Mouse (Mus musculus) midbrain, embryonic 13.5 days (tissue): Measurements from ENCODE around the gene Itpkb. TPM values are rescaled to one million over a fixed set of nuclear protein-coding genes. Genes with fewer than 3 reads are reported as not detected.
A peak's percentile ranks its signal among the peaks of the same experiment; 100 is the strongest.

Source experiments
- ATAC-seq: fragments of 200-750 bp; cut with Nextera tagmentation; 2 replicates; pipeline ENCODE4 v1.8.0; 2017; ENCODE audit warnings: mild to moderate bottlenecking, moderate TSS enrichment, moderate library complexity
- H3K27ac ChIP-seq: fragments of 300-500 bp; sonication (generic); 2 replicates; pipeline ENCODE4 v1.5.1; 2015; ENCODE audit warnings: inconsistent platforms, mild to moderate bottlenecking, moderate library complexity
- H3K27me3 ChIP-seq: fragments of 300-500 bp; sonication (generic); 2 replicates; pipeline ENCODE4 v1.6.1; 2015; ENCODE audit warnings: mild to moderate bottlenecking, inconsistent platforms
- H3K36me3 ChIP-seq: fragments of 300-500 bp; sonication (generic); 2 replicates; pipeline ENCODE4 v1.6.1; 2015; ENCODE audit warnings: mild to moderate bottlenecking, inconsistent platforms
- H3K4me1 ChIP-seq: fragments of 300-500 bp; sonication (generic); replicated peaks from 2 replicates; pipeline ENCODE4 v1.6.1; 2015; ENCODE audit warnings: inconsistent platforms
- H3K4me2 ChIP-seq: fragments of 300-500 bp; sonication (generic); replicated peaks from 2 replicates; pipeline ENCODE4 v1.6.1; 2015; ENCODE audit warnings: moderate library complexity, mild to moderate bottlenecking, inconsistent platforms
- H3K4me3 ChIP-seq: fragments of 300-500 bp; sonication (generic); replicated peaks from 2 replicates; pipeline ENCODE4 v1.5.1; 2015; ENCODE audit warnings: mild to moderate bottlenecking, inconsistent platforms
- H3K9ac ChIP-seq: fragments of 300-500 bp; sonication (generic); replicated peaks from 2 replicates; pipeline ENCODE4 v1.6.1; 2015; ENCODE audit warnings: mild to moderate bottlenecking, inconsistent platforms
- H3K9me3 ChIP-seq: fragments of 300-500 bp; sonication (generic); 2 replicates; pipeline ENCODE4 v1.6.1; 2016; ENCODE audit warnings: mild to moderate bottlenecking, inconsistent platforms
- WGBS: fragments of 180-500 bp; shearing (Covaris S2); methylation state at CpG from one replicate; pipeline ENCODE4 v1.1.7; 2015; 5-methylcytosine and 5-hydroxymethylcytosine counted together
- polyA plus RNA-seq: library from polyadenylated mRNA; unstranded; fragments of >200 nt; fragmentation: Nextera tagmentation; extraction: Ambion mirVana; gene quantifications from 2 replicates; pipeline ENCODE4 v1.2.1, GENCODE M21; 2015

Itpkb gene
- polyA plus RNA-seq, 1 experiment from 2014 or later: 2.5 TPM

GRCm38 (mm10) chr1:180407171-180407671 is 76.9 kb downstream of the Itpkb start:
- no peaks in the 10 kb centered on the region for H3K9me3 ChIP-seq
- H3K4me2 ChIP-seq: peak overlapping the region; percentile 43
- no peak overlapping the region for H3K4me3 ChIP-seq
- peaks cover 4% of the 10 kb centered on the region; the same call in 1 of the 2 replicates for H3K4me1 ChIP-seq
- H3K27me3 ChIP-seq: no peaks in the 10 kb centered on the region
- no peak overlapping the region; the same call in 1 of the 2 replicates for H3K9ac ChIP-seq
- ATAC-seq: peak; percentile 77
- WGBS: 11% methylated on average over 16 of the region's 16 CpGs
- H3K27ac ChIP-seq: no peak overlapping the region; the same call in 1 of the 2 replicates
- H3K36me3 ChIP-seq: no peaks in the 10 kb centered on the region

- Histone ChIP-seq H3K9me3 (no peaks in the 10 kb centered on the region), H3K36me3 (no peaks in the 10 kb centered on the region), H3K27ac (no peak overlapping the region), H3K4me1 (peaks cover 4% of the 10 kb centered on the region; the same call in 1 of the 2 replicates), H3K4me2 (no peak overlapping the region), H3K4me3 (no peak overlapping the region), H3K9ac (no peak overlapping the region), H3K27me3 (no peaks in the 10 kb centered on the region)
- no peak for ATAC-seq
- WGBS: 80% methylated on average over 18 of the region's 18 CpGs
Observed at GRCm38 (mm10) chr1:180407727-180408719, 77.7 kb downstream of the Itpkb start.

- no peak overlapping the region for H3K4me3 ChIP-seq
- H3K36me3 ChIP-seq: no peaks in the 10 kb centered on the region
- no peak for ATAC-seq
- no peak overlapping the region for H3K27ac ChIP-seq
- no peaks in the 10 kb centered on the region for H3K27me3 ChIP-seq
- H3K4me2 ChIP-seq: no peak overlapping the region
- 68% methylated on average over 9 of the region's 9 CpGs for WGBS
- H3K4me1 ChIP-seq: peaks cover 4% of the 10 kb centered on the region; the same call in 1 of the 2 replicates
- no peaks in the 10 kb centered on the region for H3K9me3 ChIP-seq
- no peak overlapping the region for H3K9ac ChIP-seq
Observed at GRCm38 (mm10) chr1:180408832-180409231, 78.5 kb downstream of the Itpkb start.

- WGBS: 81% methylated on average over 5 of the region's 5 CpGs
Observed at GRCm38 (mm10) chr1:180409771-180410170, 79.5 kb downstream of the Itpkb start.

GRCm38 (mm10) chr1:180410306-180410705 is 80.0 kb downstream of the Itpkb start:
- Histone ChIP-seq H3K9me3 (no peaks in the 10 kb centered on the region), H3K9ac (no peak overlapping the region), H3K36me3 (no peaks in the 10 kb centered on the region), H3K27ac (no peak overlapping the region), H3K4me1 (0 out of 2 replicates have a peak, but pooled peaks cover 4% of the 10 kb centered on the region), H3K27me3 (no peaks in the 10 kb centered on the region), H3K4me2 (no peak overlapping the region), H3K4me3 (no peak overlapping the region)
- no peak for ATAC-seq
- WGBS: 74% methylated on average over 7 of the region's 7 CpGs

More at GRCm38 (mm10) chr1:180409771-180410170, 79.5 kb downstream of the Itpkb start:
- H3K27ac ChIP-seq: no peak overlapping the region
- H3K4me3 ChIP-seq: no peak overlapping the region
- no peak overlapping the region for H3K4me2 ChIP-seq
- H3K9ac ChIP-seq: no peak overlapping the region
- H3K27me3 ChIP-seq: no peaks in the 10 kb centered on the region
- ATAC-seq: no peak
- H3K9me3 ChIP-seq: no peaks in the 10 kb centered on the region
- H3K4me1 ChIP-seq: 0 out of 2 replicates have a peak, but pooled peaks cover 4% of the 10 kb centered on the region
- H3K36me3 ChIP-seq: no peaks in the 10 kb centered on the region

GRCm38 (mm10) chr1:180415064-180415463 is 84.8 kb downstream of the Itpkb start:
- no peaks in the 10 kb centered on the region for H3K9me3 ChIP-seq
- 64% methylated on average over 4 of the region's 4 CpGs for WGBS
- no peak overlapping the region for H3K27ac ChIP-seq
- H3K9ac ChIP-seq: no peak overlapping the region
- ATAC-seq: no peak
- H3K4me3 ChIP-seq: no peak overlapping the region
- no peaks in the 10 kb centered on the region for H3K36me3 ChIP-seq
- H3K4me1 ChIP-seq: peaks cover 1% of the 10 kb centered on the region; the same call in 1 of the 2 replicates
- H3K4me2 ChIP-seq: no peak overlapping the region
- H3K27me3 ChIP-seq: no peaks in the 10 kb centered on the region

GRCm38 (mm10) chr1:180415836-180416235 is 85.6 kb downstream of the Itpkb start:
- ATAC-seq: no peak
- Histone ChIP-seq H3K9ac (no peak overlapping the region), H3K4me2 (no peak overlapping the region), H3K9me3 (no peaks in the 10 kb centered on the region), H3K27ac (no peak overlapping the region), H3K4me3 (no peak overlapping the region), H3K4me1 (peaks cover 9% of the 10 kb centered on the region), H3K27me3 (no peaks in the 10 kb centered on the region), H3K36me3 (no peaks in the 10 kb centered on the region)
- WGBS: 90% methylated on average over 7 of the region's 7 CpGs

GRCm38 (mm10) chr1:180417118-180417517 is 86.8 kb downstream of the Itpkb start:
- no peak overlapping the region for H3K27ac ChIP-seq
- no peak overlapping the region for H3K9ac ChIP-seq
- H3K4me3 ChIP-seq: no peak overlapping the region
- peaks cover 22% of the 10 kb centered on the region for H3K4me1 ChIP-seq
- 53% methylated on average over 2 of the region's 2 CpGs for whole genome bisulfite sequencing
- H3K36me3 ChIP-seq: no peaks in the 10 kb centered on the region
- H3K9me3 ChIP-seq: no peaks in the 10 kb centered on the region
- no peak overlapping the region for H3K4me2 ChIP-seq
- ATAC-seq: no peak
- H3K27me3 ChIP-seq: no peaks in the 10 kb centered on the region

- H3K4me2 ChIP-seq: no peak overlapping the region
- no peaks in the 10 kb centered on the region for H3K36me3 ChIP-seq
- no peak for ATAC-seq
- no peak overlapping the region for H3K9ac ChIP-seq
- no peaks in the 10 kb centered on the region for H3K9me3 ChIP-seq
- peaks cover 26% of the 10 kb centered on the region for H3K4me1 ChIP-seq
- no peak overlapping the region for H3K27ac ChIP-seq
- H3K27me3 ChIP-seq: no peaks in the 10 kb centered on the region
- WGBS: 93% methylated on average over 2 of the region's 2 CpGs
- H3K4me3 ChIP-seq: no peak overlapping the region
Observed at GRCm38 (mm10) chr1:180419059-180419458, 88.8 kb downstream of the Itpkb start.

GRCm38 (mm10) chr1:180420496-180421164 is 90.3 kb downstream of the Itpkb start:
- no peak overlapping the region for H3K4me3 ChIP-seq
- no peak overlapping the region for H3K9ac ChIP-seq
- H3K4me1 ChIP-seq: peaks cover 26% of the 10 kb centered on the region
- H3K27me3 ChIP-seq: no peaks in the 10 kb centered on the region
- H3K27ac ChIP-seq: peak overlapping the region; percentile 8; the same call in 1 of the 2 replicates
- H3K9me3 ChIP-seq: no peaks in the 10 kb centered on the region
- 17% methylated on average over 8 of the region's 8 CpGs for whole genome bisulfite sequencing
- H3K36me3 ChIP-seq: no peaks in the 10 kb centered on the region
- peak overlapping the region; percentile 20 for H3K4me2 ChIP-seq
- ATAC-seq: peak; percentile 83

- H3K4me3 ChIP-seq: no peak overlapping the region
- 54% methylated on average over 25 of the region's 25 CpGs for WGBS
- H3K4me1 ChIP-seq: peaks cover 26% of the 10 kb centered on the region
- no peaks in the 10 kb centered on the region for H3K9me3 ChIP-seq
- H3K4me2 ChIP-seq: peak overlapping the region; percentile 20
- ATAC-seq: peak; percentile 51
- no peak overlapping the region for H3K27ac ChIP-seq
- H3K27me3 ChIP-seq: no peaks in the 10 kb centered on the region
- H3K36me3 ChIP-seq: no peaks in the 10 kb centered on the region
- no peak overlapping the region for H3K9ac ChIP-seq
Observed at GRCm38 (mm10) chr1:180421165-180421909, 91.1 kb downstream of the Itpkb start.
